Mouse (Mus musculus): ENCODE results near the gene Krtap5-1.
"Not testable (repeated sequence)": the region's sequence is repeated elsewhere in the genome, so short reads cannot be mapped to it uniquely, and the experiment has no call there.

GRCm38 (mm10) chr7:142274263-142274662, 22.7 kb downstream of the Krtap5-1 start, which contains the start of gene Gm4559:
- not testable (repeated sequence) for TF ChIP-seq CTCF, POLR2A (IDR thresholded peaks at IDR 0.05; ENCODE audit: extremely low read depth, insufficient read depth, low read length)

All from cortical plate, adult 2 months (tissue).